Comparison of ENCODE assay signal across 9 mouse cellular contexts in the genomic region with DNA sequence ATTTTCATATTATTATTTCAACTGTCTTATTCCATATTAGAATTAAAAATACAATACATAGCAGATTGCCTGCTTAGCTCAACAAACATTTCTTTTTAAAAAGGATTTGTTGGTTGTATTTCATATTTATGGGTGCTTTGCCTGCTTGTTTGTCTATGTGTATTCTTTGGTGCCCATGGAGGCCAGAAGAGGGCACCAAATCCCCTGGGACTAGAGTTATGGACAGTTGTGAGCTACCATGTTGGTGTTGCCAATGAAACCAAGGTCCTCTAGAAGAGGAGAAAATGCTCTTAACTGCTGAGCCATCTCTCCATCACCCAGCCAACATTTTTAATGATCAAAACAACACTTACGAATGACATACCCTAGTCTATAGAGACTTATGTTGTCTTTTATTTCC.
DNase-seq lines count a peak whose midpoint lies in the region; ATAC-seq and TF ChIP-seq lines count a peak whose summit lies in the region.
"Had no signal": no experiment of that assay in that cellular context is flagged by ENCODE, and none has a peak within 500 bp of the region (broad histone marks: within the 10 kb centered on the region; RNA-seq: fewer than 3 reads in every experiment).

No protein-coding gene starts in this region.

- DNase-seq in kidney, postnatal 10 days: peak; percentile 20
- no peak for DNase-seq in kidney, postnatal 14 days
- peak; percentile 37 for DNase-seq in ES-E14 (ENCODE audit: low read depth, low spot score)
- DNase-seq in adrenal gland, postnatal 14 days: peak; percentile 32
- DNase-seq in natural killer cell, adult 2 months (ENCODE audit: low spot score in 2 of 2): no peak
- DNase-seq in cerebellum, postnatal 14 days: no peak

- no peak overlapping the region for H3K27ac ChIP-seq in ES-E14 (ENCODE audit: insufficient read depth, low read depth, low read length, poor library complexity, severe bottlenecking)
- H3K27ac ChIP-seq: limb, embryonic 12.5 days had no signal

- ATAC-seq in megakaryocyte, adult 5-6 weeks (ENCODE audit: poor library complexity, severe bottlenecking): peak; percentile 57; the same call in 1 of the 2 replicates
- no peak for ATAC-seq in monocyte, adult 5-6 weeks (replicated peaks; ENCODE audit: insufficient number of reproducible peaks, low FRiP score, low TSS enrichment, poor library complexity, severe bottlenecking)

- no peaks in the 10 kb centered on the region for H3K9me3 ChIP-seq in ES-E14 (ENCODE audit: control insufficient read depth, insufficient read depth, low read depth, low read length)
- H3K9me3 ChIP-seq: limb, embryonic 12.5 days had no signal

- in situ Hi-C loops in ES-E14 (cut with MboI; ENCODE audit: low sequenced_read_pairs in 2 of 2, unreplicated experiment in 2 of 2): loop anchor here (10.0 to 25.0 kb wide), 2 partner anchors 231 to 238 kb away; no protein-coding TSS in a partner anchor

- no peak overlapping the region for H3K9ac ChIP-seq in ES-E14 (ENCODE audit: insufficient read depth, low read depth, low read length, poor library complexity, severe bottlenecking)
- H3K9ac ChIP-seq: limb, embryonic 12.5 days had no signal

- no peaks in the 10 kb centered on the region for H3K36me3 ChIP-seq in ES-E14 (ENCODE audit: control insufficient read depth, insufficient read depth, low read length, poor library complexity, severe bottlenecking)
- H3K36me3 ChIP-seq: limb, embryonic 12.5 days had no signal

- no peaks in the 10 kb centered on the region for H3K4me1 ChIP-seq in ES-E14 (ENCODE audit: control insufficient read depth in 2 of 2, insufficient read depth in 2 of 2, low read length in 2 of 2, poor library complexity in 1 of 2)

- no peak overlapping the region for H3K4me3 ChIP-seq in ES-E14 (ENCODE audit: insufficient read depth in 1 of 2, low read depth in 1 of 2, low read length in 2 of 2, poor library complexity in 1 of 2, severe bottlenecking in 1 of 2)
- H3K4me3 ChIP-seq: limb, embryonic 12.5 days had no signal

TF ChIP-seq in ES-E14, 5 proteins besides CTCF, POLR2A, EP300 and RAD21:
- TF ChIP-seq ZNF384 (IDR thresholded peaks at IDR 0.05; ENCODE audit: low read depth, low read length) (no peak), CHD2 (IDR thresholded peaks at IDR 0.05; ENCODE audit: low read depth, low read length) (no peak), HCFC1 (IDR thresholded peaks at IDR 0.05; ENCODE audit: borderline replicate concordance, insufficient read depth, low read length) (no peak), MAFK (IDR thresholded peaks at IDR 0.05; ENCODE audit: insufficient read depth, low read depth, low read length) (no peak), ZC3H11A (IDR thresholded peaks at IDR 0.05; ENCODE audit: borderline replicate concordance, low read depth, low read length) (no peak; the same call in 1 of the 2 replicates)

Comparison
In these comparisons a context has a peak if more than half of its experiments do, and no peak if none do; other contexts are left out.
1. DNase-seq: peak in kidney, postnatal 10 days (single experiment), ES-E14 (single experiment) and adrenal gland, postnatal 14 days (single experiment); none in kidney, postnatal 14 days (single experiment), natural killer cell, adult 2 months (0 of 2) and cerebellum, postnatal 14 days (0 of 2).